Mouse (Mus musculus): ENCODE measurements at regions not wholly inside any gene's neighbourhood (a gene's known extent, or its start where the extent isn't known, plus 50 kb on each side); places are given as distances from the start of the nearest gene placed in this dataset.
A peak's percentile ranks its signal among the peaks of the same experiment; 100 is the strongest.

DNA sequence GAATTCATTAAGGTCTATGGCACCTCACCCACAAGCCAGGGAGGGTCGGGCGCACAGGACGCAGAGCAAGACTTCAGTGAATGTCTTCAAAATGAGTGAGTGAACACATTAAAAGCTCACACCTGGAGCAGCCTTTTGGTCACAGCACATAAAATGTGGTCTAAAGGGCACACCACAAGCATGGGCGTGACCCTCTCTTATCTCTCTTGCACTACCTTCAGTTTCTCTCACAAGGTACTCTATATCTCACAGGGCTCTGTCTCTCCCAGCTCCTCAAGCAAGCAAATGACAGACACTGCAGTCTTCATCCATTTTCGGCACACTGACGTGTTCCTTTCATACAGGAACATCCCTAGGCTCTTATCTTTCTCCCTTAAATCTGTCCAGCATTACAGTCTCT lies 444.0 kb downstream of the Slc16a7 start:
- DNase-seq (ENCODE audit: inconsistent age in 2 of 2, low spot score in 1 of 2), result no peak

DNA sequence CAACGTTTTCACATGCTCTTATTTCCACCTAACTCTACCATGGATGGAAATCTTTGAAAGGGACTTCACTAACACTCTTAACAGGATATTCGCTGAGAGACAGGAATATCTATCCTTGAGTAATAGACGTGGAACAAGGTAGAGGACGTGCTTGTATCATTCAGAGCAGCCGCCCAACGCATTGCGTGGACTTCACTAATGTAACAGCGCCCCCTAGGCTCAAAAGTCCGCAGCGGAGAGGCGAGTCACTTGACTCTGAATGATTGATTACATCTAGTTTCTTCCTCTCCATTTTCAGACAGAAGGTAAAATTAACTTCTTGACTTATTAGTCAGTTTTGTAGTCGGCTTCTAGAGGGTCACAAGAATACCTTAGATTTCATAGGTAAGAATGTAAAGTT lies 447.1 kb downstream of the Slc16a7 start:
- peak in 1 of 2 experiments; percentile 43 for DNase-seq (ENCODE audit: inconsistent age in 2 of 2, low spot score in 1 of 2)

DNA sequence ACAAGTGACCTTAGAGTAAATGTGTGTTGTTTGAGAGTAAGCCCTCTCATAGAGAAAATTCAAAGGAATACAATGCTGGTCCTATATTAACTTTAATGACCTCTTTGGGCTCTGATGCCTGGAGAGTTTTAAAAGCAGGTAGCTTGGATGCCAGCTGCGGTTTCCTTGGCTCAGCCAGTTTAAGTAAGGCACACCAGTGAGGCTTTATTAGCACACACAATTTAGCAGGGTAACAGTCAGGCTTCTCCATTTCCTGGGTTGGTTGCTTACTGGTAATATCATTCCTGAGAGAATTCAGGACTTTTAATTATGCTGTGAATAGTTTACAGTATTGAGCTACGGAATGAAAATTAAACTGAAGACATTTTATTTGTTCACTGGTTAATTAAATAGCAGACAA lies 462.0 kb downstream of the Slc16a7 start:
- no peak for DNase-seq (ENCODE audit: inconsistent age in 2 of 2, low spot score in 1 of 2)

DNA sequence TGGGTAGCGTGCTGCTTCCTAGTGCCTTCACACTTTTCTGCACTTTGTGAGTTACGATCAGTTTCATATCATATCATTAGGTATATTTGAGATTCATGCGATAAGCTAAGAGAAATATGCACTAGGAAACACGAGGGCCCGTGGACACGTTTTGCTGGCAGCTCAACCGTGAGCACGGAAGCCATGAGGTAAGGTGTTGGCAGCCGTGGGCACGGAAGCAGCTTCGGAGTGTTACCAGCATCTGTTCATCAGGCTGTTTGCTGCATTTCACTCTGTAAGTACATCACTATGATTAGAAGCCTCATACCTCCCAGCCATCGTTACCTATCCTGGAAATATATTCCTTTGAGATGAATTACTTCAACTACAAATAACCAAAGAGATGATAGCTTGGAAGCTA lies 489.2 kb downstream of the Slc16a7 start:
- no peak for DNase-seq (ENCODE audit: inconsistent age in 2 of 2, low spot score in 1 of 2)

DNA sequence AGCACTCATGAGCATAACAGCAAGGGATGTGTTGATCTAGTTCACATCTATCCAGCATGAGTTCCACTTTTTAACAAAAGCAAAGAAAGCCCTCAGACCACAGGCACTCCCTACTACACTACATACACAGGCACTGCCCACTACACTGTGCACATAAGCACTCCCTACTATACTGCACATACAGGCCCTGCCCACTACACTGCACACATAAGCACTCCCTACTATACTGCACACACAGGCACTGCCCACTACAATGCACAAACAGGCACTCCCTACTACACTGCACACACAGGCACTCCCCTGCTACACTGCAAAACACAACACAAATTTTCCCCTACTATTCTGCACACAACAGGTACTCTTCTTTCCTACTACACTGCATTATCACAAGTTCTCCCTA lies 510.7 kb downstream of the Slc16a7 start:
- peak in 1 of 2 experiments; percentile 7 for DNase-seq (ENCODE audit: inconsistent age in 2 of 2, low spot score in 1 of 2)

DNA sequence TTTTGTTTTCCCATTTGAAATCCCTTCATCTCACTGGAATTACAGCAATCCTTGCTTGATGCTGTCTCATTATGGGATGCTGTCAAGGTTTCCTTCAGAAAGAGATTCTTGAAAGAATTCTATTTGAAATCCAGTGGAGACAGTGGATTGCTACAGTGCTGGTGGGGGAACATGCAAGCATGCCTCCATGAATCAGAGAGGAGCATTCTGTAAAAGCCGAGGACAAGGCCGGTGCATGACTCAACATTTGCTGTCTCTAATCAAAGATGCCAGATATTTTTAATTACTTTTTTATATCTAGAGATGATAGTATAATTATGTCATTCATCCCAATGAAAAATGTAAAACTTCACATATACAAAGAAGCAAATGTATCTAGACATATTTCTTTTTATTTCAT lies 511.6 kb downstream of the Slc16a7 start:
- DNase-seq (ENCODE audit: inconsistent age in 2 of 2, low spot score in 1 of 2), result peak; percentile 67 to 79

DNA sequence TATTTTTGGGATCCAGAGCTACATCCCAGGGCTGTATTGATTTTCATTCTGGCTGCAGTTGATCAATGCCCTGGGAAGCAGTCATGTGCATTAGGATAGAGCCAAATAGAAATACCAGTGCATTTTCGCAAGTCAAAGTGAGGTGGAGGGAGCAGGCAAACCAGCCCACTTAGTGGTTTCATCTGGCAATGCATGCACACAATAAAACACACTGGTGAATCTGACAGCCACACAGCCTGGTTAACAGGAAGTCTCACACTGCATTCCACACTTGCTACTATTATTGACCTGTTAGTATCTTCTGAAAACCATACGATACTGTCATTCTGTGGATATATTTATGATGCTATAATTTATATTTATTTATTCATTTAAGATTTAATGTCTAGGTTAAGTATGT lies 517.1 kb downstream of the Slc16a7 start:
- no peak for DNase-seq (ENCODE audit: inconsistent age in 2 of 2, low spot score in 1 of 2)

DNA sequence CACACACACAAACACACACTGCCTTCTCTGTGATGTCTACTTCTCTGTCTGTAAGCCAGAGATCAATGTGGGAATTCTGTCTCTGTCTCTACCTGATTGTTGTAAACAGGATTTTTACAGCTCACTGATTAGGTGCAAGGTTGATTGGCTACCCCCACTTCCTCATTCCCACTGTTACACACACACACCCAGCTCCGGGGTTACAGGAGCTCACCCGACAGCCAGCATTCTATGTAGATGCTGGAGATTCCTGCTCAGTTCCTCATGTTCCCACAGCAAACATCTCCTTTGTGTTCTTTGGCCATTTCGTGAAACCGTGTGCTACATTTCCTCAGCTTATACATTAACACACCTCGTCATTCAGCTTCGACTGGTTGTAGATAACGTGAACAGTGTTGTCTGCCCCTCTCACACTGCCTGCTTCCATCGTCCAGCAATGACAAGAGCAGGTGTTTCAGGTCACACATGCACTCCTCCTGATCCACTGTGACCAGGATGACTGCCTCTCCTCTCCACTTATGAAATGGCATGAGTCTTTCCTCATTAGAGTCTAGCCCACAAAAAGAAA lies 546.6 kb downstream of the Slc16a7 start:
- no peak for DNase-seq (ENCODE audit: inconsistent age in 2 of 2, low spot score in 1 of 2)

DNA sequence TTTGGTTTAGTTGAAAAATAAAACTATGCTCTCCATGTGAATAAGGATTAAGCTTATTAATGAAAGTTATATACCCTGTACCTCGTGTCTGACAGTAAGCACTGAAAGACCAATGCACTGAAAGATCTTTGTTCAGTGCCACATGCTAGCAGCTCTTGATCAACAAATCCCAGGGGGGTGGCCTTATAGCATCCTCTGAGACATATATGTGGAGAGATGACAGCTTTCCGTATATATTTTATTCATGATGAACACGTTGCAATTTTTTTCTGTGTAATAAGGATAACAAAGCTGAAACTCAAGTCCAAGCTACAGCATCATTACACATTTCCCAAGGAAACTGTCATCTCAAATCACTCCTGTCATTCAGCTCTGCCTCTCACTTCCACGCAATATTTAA lies 555.3 kb downstream of the Slc16a7 start:
- DNase-seq (ENCODE audit: inconsistent age in 2 of 2, low spot score in 1 of 2), result no peak

DNA sequence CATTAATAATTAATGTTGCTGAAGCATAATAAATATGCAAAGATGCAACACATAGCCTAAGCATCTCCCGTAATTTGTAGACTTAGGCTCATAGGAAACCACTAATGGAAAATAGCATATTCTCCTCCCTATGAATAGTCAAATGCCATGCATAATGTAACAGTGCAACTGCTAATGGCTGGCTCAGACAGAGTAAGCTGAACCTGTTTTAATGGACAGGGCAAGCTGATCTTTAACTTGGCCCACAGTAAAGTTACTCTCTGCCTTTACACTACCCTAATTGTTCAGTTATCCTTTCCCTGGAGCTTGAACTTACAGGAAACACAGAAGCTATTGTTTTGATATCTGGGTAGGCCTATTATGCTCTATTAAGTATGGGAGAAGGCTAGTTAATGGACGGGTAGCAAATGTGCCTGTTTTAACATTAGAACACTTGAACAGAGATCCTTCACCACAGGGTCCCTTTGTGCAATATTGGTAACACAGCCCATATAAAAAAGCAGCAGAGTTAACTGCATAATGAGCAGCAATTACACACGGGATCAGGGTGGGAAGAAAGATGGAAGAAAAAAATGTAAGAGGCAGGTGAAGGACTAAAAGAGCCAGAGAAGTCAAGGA lies 585.2 kb downstream of the Slc16a7 start:
- no peak for DNase-seq (ENCODE audit: inconsistent age in 2 of 2, low spot score in 1 of 2)
